Mouse (Mus musculus): Measurements from ENCODE around the gene Klhl32. TPM values are rescaled to one million over a fixed set of nuclear protein-coding genes. Genes with fewer than 3 reads are reported as not detected.
"Not testable (repeated sequence)": the region's sequence is repeated elsewhere in the genome, so short reads cannot be mapped to it uniquely, and the experiment has no call there.

Klhl32 gene
- 23.5 and 24.3 TPM in 2 replicates for polyA plus RNA-seq (2015; fragmentation: Nextera tagmentation; extraction: Ambion mirVana)

GRCm38 (mm10) chr4:24850401-24851325 lies at the start of gene Klhl32:
Gene Klhl32 (minus strand): TSS chr4:24851124.
- under 1% methylated on average over 59 of the region's 63 CpGs for WGBS
- Histone ChIP-seq H3K27ac (replicated peaks) (peak within 1 kb of the TSS; percentile 96), H3K36me3 (no peaks in the 10 kb centered on the region), H3K27me3 (no peaks in the 10 kb centered on the region), H3K4me2 (peak within 1 kb of the TSS; percentile 72), H3K4me3 (peak within 1 kb of the TSS; percentile 84), H3K4me1 (replicated peaks) (peaks cover 34% of the 10 kb centered on the region), H3K9me3 (no peaks in the 10 kb centered on the region), H3K9ac (peak within 1 kb of the TSS; percentile 84)
- peak; percentile 94 for ATAC-seq (ENCODE audit: low read depth)

- peak overlapping the region; percentile 68 for H3K4me2 ChIP-seq
- H3K27me3 ChIP-seq = no peaks in the 10 kb centered on the region
- peak overlapping the region; percentile 58 for H3K4me3 ChIP-seq
- H3K9ac ChIP-seq = peak overlapping the region; percentile 77
- no peaks in the 10 kb centered on the region for H3K9me3 ChIP-seq
- peaks cover 30% of the 10 kb centered on the region for H3K36me3 ChIP-seq
- 15% methylated on average over 4 of the region's 4 CpGs for WGBS
- H3K4me1 ChIP-seq (replicated peaks) = peaks cover 12% of the 10 kb centered on the region
- ATAC-seq (ENCODE audit: low read depth) = no peak
- H3K27ac ChIP-seq (replicated peaks) = no peak overlapping the region
Measured at GRCm38 (mm10) chr4:24899146-24899545, 48.2 kb upstream of the Klhl32 start.

- ATAC-seq (ENCODE audit: low read depth) = peak; percentile 28; the same call in 1 of the 2 replicates
- H3K27me3 ChIP-seq = no peaks in the 10 kb centered on the region
- WGBS = 22% methylated on average over 8 of the region's 8 CpGs
- H3K27ac ChIP-seq (replicated peaks) = no peak overlapping the region
- peaks cover 12% of the 10 kb centered on the region for H3K4me1 ChIP-seq (replicated peaks)
- no peaks in the 10 kb centered on the region for H3K9me3 ChIP-seq
- peaks cover 28% of the 10 kb centered on the region for H3K36me3 ChIP-seq
- peak overlapping the region; percentile 77 for H3K9ac ChIP-seq
- peak overlapping the region; percentile 68 for H3K4me2 ChIP-seq
- H3K4me3 ChIP-seq = peak overlapping the region; percentile 58
Measured at GRCm38 (mm10) chr4:24898636-24899035, 47.7 kb upstream of the Klhl32 start.

- Histone ChIP-seq H3K36me3 (peaks cover 22% of the 10 kb centered on the region), H3K4me1 (replicated peaks) (peaks cover 12% of the 10 kb centered on the region), H3K27ac (replicated peaks) (peak within 1 kb of the TSS; percentile 35; the same call in 1 of the 2 replicates), H3K9me3 (no peaks in the 10 kb centered on the region), H3K4me2 (peak within 1 kb of the TSS; percentile 68), H3K27me3 (no peaks in the 10 kb centered on the region), H3K9ac (peak within 1 kb of the TSS; percentile 77), H3K4me3 (peak within 1 kb of the TSS; percentile 58)
- ATAC-seq (ENCODE audit: low read depth) = peak; percentile 98
- WGBS = under 1% methylated on average over 58 of the region's 58 CpGs
Measured at GRCm38 (mm10) chr4:24897851-24898515, 47.1 kb upstream of the Klhl32 start, which contains the start of gene Ndufaf4. Gene Ndufaf4 (plus strand): TSS chr4:24898083.

- H3K4me3 ChIP-seq = peak overlapping the region; percentile 58
- peaks cover 12% of the 10 kb centered on the region for H3K4me1 ChIP-seq (replicated peaks)
- peaks cover 17% of the 10 kb centered on the region for H3K36me3 ChIP-seq
- H3K9me3 ChIP-seq = no peaks in the 10 kb centered on the region
- no peak overlapping the region for H3K27ac ChIP-seq (replicated peaks)
- H3K27me3 ChIP-seq = no peaks in the 10 kb centered on the region
- peak; percentile 64 for ATAC-seq (ENCODE audit: low read depth)
- WGBS = 19% methylated on average over 7 of the region's 7 CpGs
- peak overlapping the region; percentile 63 for H3K9ac ChIP-seq
- H3K4me2 ChIP-seq = peak overlapping the region; percentile 68
Measured at GRCm38 (mm10) chr4:24897351-24897750, 46.4 kb upstream of the Klhl32 start.

- ATAC-seq (ENCODE audit: low read depth) = no peak
- H3K4me3 ChIP-seq = peak overlapping the region; percentile 58; the same call in 1 of the 2 replicates
- no peaks in the 10 kb centered on the region for H3K9me3 ChIP-seq
- H3K27me3 ChIP-seq = no peaks in the 10 kb centered on the region
- peaks cover 12% of the 10 kb centered on the region for H3K4me1 ChIP-seq (replicated peaks)
- no peak overlapping the region for H3K9ac ChIP-seq
- no peak overlapping the region for H3K27ac ChIP-seq (replicated peaks)
- WGBS = 6% methylated on average over 1 of the region's 1 CpGs
- peaks cover 13% of the 10 kb centered on the region for H3K36me3 ChIP-seq
- peak overlapping the region; percentile 68 for H3K4me2 ChIP-seq
Measured at GRCm38 (mm10) chr4:24896829-24897228, 45.9 kb upstream of the Klhl32 start.

GRCm38 (mm10) chr4:24894625-24895024 lies 43.7 kb upstream of the Klhl32 start:
- no peak for ATAC-seq (ENCODE audit: low read depth)
- Histone ChIP-seq H3K27ac (replicated peaks) (no peak overlapping the region), H3K4me3 (no peak overlapping the region), H3K36me3 (no peaks in the 10 kb centered on the region), H3K27me3 (no peaks in the 10 kb centered on the region), H3K9me3 (no peaks in the 10 kb centered on the region), H3K4me1 (replicated peaks) (peaks cover 12% of the 10 kb centered on the region), H3K9ac (no peak overlapping the region), H3K4me2 (no peak overlapping the region)
- WGBS = 75% methylated on average over 4 of the region's 4 CpGs

GRCm38 (mm10) chr4:24892293-24892692 lies 41.4 kb upstream of the Klhl32 start:
- WGBS = 57% methylated on average over 2 of the region's 2 CpGs
- not testable (repeated sequence) for H3K9me3 ChIP-seq; H3K27ac ChIP-seq (replicated peaks); H3K4me1 ChIP-seq (replicated peaks); H3K27me3 ChIP-seq; H3K4me2 ChIP-seq; ATAC-seq (ENCODE audit: low read depth); H3K36me3 ChIP-seq; H3K4me3 ChIP-seq; H3K9ac ChIP-seq

GRCm38 (mm10) chr4:24889386-24889785 lies 38.5 kb upstream of the Klhl32 start:
- 43% methylated on average over 2 of the region's 2 CpGs for WGBS
- not testable (repeated sequence) for H3K4me3 ChIP-seq; ATAC-seq (ENCODE audit: low read depth); H3K9ac ChIP-seq; H3K36me3 ChIP-seq; H3K27ac ChIP-seq (replicated peaks); H3K27me3 ChIP-seq; H3K4me2 ChIP-seq; H3K4me1 ChIP-seq (replicated peaks); H3K9me3 ChIP-seq

- no peaks in the 10 kb centered on the region for H3K36me3 ChIP-seq
- no peak overlapping the region for H3K27ac ChIP-seq (replicated peaks)
- 81% methylated on average over 4 of the region's 4 CpGs for WGBS
- ATAC-seq (ENCODE audit: low read depth) = no peak
- no peak overlapping the region for H3K4me2 ChIP-seq
- H3K4me1 ChIP-seq (replicated peaks) = no peaks in the 10 kb centered on the region
- H3K9ac ChIP-seq = no peak overlapping the region
- H3K9me3 ChIP-seq = no peaks in the 10 kb centered on the region
- H3K4me3 ChIP-seq = no peak overlapping the region
- no peaks in the 10 kb centered on the region for H3K27me3 ChIP-seq
Measured at GRCm38 (mm10) chr4:24869230-24869629, 18.3 kb upstream of the Klhl32 start.

GRCm38 (mm10) chr4:24865691-24866090 lies 14.8 kb upstream of the Klhl32 start:
- Histone ChIP-seq H3K27ac (replicated peaks) (no peak overlapping the region), H3K27me3 (no peaks in the 10 kb centered on the region), H3K4me1 (replicated peaks) (no peaks in the 10 kb centered on the region), H3K9ac (no peak overlapping the region), H3K4me2 (no peak overlapping the region), H3K36me3 (no peaks in the 10 kb centered on the region), H3K9me3 (no peaks in the 10 kb centered on the region), H3K4me3 (no peak overlapping the region)
- ATAC-seq (ENCODE audit: low read depth) = no peak
- WGBS = 45% methylated on average over 6 of the region's 6 CpGs

GRCm38 (mm10) chr4:24847406-24847805 lies 3.5 kb downstream of the Klhl32 start:
- Histone ChIP-seq H3K27ac (replicated peaks) (no peak overlapping the region), H3K9me3 (no peaks in the 10 kb centered on the region), H3K36me3 (no peaks in the 10 kb centered on the region), H3K4me1 (replicated peaks) (peaks cover 35% of the 10 kb centered on the region), H3K4me2 (no peak overlapping the region), H3K4me3 (no peak overlapping the region), H3K9ac (no peak overlapping the region), H3K27me3 (no peaks in the 10 kb centered on the region)
- ATAC-seq (ENCODE audit: low read depth) = no peak
- WGBS = 82% methylated on average over 2 of the region's 2 CpGs
